Comparison of ENCODE assay signal across 9 mouse cellular contexts in genomic region chr14:21992321-21992885, GRCm38 (mm10). TPM values are rescaled to one million over a fixed set of nuclear protein-coding genes. Genes with fewer than 3 reads are reported as not detected.
A peak's percentile ranks its signal among the peaks of the same experiment; 100 is the strongest.
DNase-seq lines count a peak whose midpoint lies in the region; ATAC-seq and TF ChIP-seq lines count a peak whose summit lies in the region.
"Had no signal": no experiment of that assay in that cellular context is flagged by ENCODE, and none has a peak within 500 bp of the region (broad histone marks: within the 10 kb centered on the region; RNA-seq: fewer than 3 reads in every experiment).

No protein-coding gene starts in this region.

- no peaks in the 10 kb centered on the region for H3K9me3 ChIP-seq in hindbrain, postnatal 0 days (ENCODE audit: low read length)
- no peaks in the 10 kb centered on the region for H3K9me3 ChIP-seq in limb, embryonic 14.5 days (ENCODE audit: control insufficient read depth, low read length)

- H3K4me1 ChIP-seq in hindbrain, postnatal 0 days (ENCODE audit: insufficient read depth, low read length), result 0 out of 2 replicates have a peak, but pooled peaks cover 7% of the 10 kb centered on the region
- peaks cover 26% of the 10 kb centered on the region; the same call in 1 of the 2 replicates for H3K4me1 ChIP-seq in limb, embryonic 14.5 days (ENCODE audit: control insufficient read depth, insufficient read depth, low read length)

- ATAC-seq in hindbrain, postnatal 0 days, result no peak
- ATAC-seq in limb, embryonic 14.5 days (ENCODE audit: low FRiP score, low read depth), result no peak
- ATAC-seq in CD4-positive, CD25-positive, alpha-beta regulatory T cell, adult 4 months, result no peak
- no peak for ATAC-seq in activated CD4-positive, CD25-positive, alpha-beta regulatory T cell, adult 4 months

- H3K4me3 ChIP-seq in hindbrain, postnatal 0 days (ENCODE audit: low read length), result no peak overlapping the region
- 0 out of 2 replicates have a peak overlapping the region, but pooled peaks have one; percentile 91 for H3K4me3 ChIP-seq in limb, embryonic 14.5 days (replicated peaks; ENCODE audit: low read length)

- H3K9ac ChIP-seq in hindbrain, postnatal 0 days (replicated peaks; ENCODE audit: low read length), result no peak overlapping the region
- H3K9ac ChIP-seq in limb, embryonic 14.5 days (ENCODE audit: low read depth, low read length, severe bottlenecking), result 0 out of 2 replicates have a peak overlapping the region, but pooled peaks have one; percentile 3

- WGBS in hindbrain, postnatal 0 days, result 69% methylated on average over 4 of the region's 4 CpGs
- 63% methylated on average over 4 of the region's 4 CpGs for WGBS in limb, embryonic 14.5 days

- H3K27ac ChIP-seq in hindbrain, postnatal 0 days, result no peak overlapping the region
- H3K27ac ChIP-seq in limb, embryonic 14.5 days (replicated peaks; ENCODE audit: low read depth, low read length), result no peak overlapping the region

- peak overlapping the region; percentile 84; the same call in 1 of the 2 replicates for H3K4me2 ChIP-seq in hindbrain, postnatal 0 days (ENCODE audit: low read depth, low read length)
- H3K4me2 ChIP-seq in limb, embryonic 14.5 days (replicated peaks; ENCODE audit: low read depth, low read length, severe bottlenecking), result peak overlapping the region; percentile 27; the same call in 1 of the 2 replicates

- TF ChIP-seq CTCF in hindbrain, postnatal 0 days (IDR thresholded peaks at IDR 0.05; ENCODE audit: low read depth), result no peak

- peak; percentile 10 for DNase-seq in 3134 (ENCODE audit: extremely low read depth, insufficient read length, low spot score)
- peak; percentile 35 for DNase-seq in embryo, embryonic 11 days
- DNase-seq in hindbrain, postnatal 0 days (ENCODE audit: low spot score), result no peak
- no peak for DNase-seq in limb, embryonic 14.5 days (ENCODE audit: low spot score)
- no peak for DNase-seq in T-cell, adult 2 months (ENCODE audit: low spot score)
- DNase-seq in spleen, postnatal 4 days (ENCODE audit: low spot score in 2 of 2), result no peak
- DNase-seq: lung, postnatal 10 days had no signal

- H3K36me3 ChIP-seq in hindbrain, postnatal 0 days (ENCODE audit: insufficient read depth, low read length), result no peaks in the 10 kb centered on the region
- no peaks in the 10 kb centered on the region for H3K36me3 ChIP-seq in limb, embryonic 14.5 days (ENCODE audit: control insufficient read depth, insufficient read depth, low read length)

- H3K27me3 ChIP-seq in hindbrain, postnatal 0 days (ENCODE audit: insufficient read depth, low read length), result peaks cover 39% of the 10 kb centered on the region
- H3K27me3 ChIP-seq in limb, embryonic 14.5 days (ENCODE audit: control insufficient read depth, insufficient read depth, low read length), result peaks cover 31% of the 10 kb centered on the region; the same call in 1 of the 2 replicates

- no peak for TF ChIP-seq POLR2A in limb, embryonic 14.5 days (IDR thresholded peaks at IDR 0.05; ENCODE audit: borderline replicate concordance, extremely low read depth, insufficient read depth, insufficient read length)

RNA-seq across cellular contexts. Expression of gene Zfp503, which starts 3.0 kb away (rescaled TPM):
- total RNA-seq in hindbrain, postnatal 0 days (2014; rRNA removed), result 25.5 and 25.6 TPM in 2 replicates
- 8.4 and 10.4 TPM in 2 replicates for polyA plus RNA-seq in hindbrain, postnatal 0 days (2015; fragmentation: Nextera tagmentation; extraction: Ambion mirVana)
- polyA plus RNA-seq in limb, embryonic 14.5 days (2012; rRNA removed), result 45.1 and 73.1 TPM in 2 replicates
- polyA plus RNA-seq in limb, embryonic 14.5 days (2014; fragmentation: Nextera tagmentation; extraction: Ambion mirVana), result 15.3 and 17.6 TPM in 2 replicates
- polyA plus RNA-seq in CD4-positive, CD25-positive, alpha-beta regulatory T cell, adult 4 months (2017; shearing (Covaris generic)), result not detected
- polyA plus RNA-seq in activated CD4-positive, CD25-positive, alpha-beta regulatory T cell, adult 4 months (2017; shearing (Covaris generic)), result not detected

RNA-seq across cellular contexts. Expression of gene Lrmda, which starts 27.1 kb away (rescaled TPM):
- total RNA-seq in hindbrain, postnatal 0 days (2014; rRNA removed), result 0.21 TPM in 1 of 2 replicates, not detected in the other
- polyA plus RNA-seq in hindbrain, postnatal 0 days (2015; fragmentation: Nextera tagmentation; extraction: Ambion mirVana), result 0.52 and 0.53 TPM in 2 replicates
- polyA plus RNA-seq in limb, embryonic 14.5 days (2012; rRNA removed), result 0.08 and 0.13 TPM in 2 replicates
- polyA plus RNA-seq in limb, embryonic 14.5 days (2014; fragmentation: Nextera tagmentation; extraction: Ambion mirVana), result 0.35 and 0.72 TPM in 2 replicates
- polyA plus RNA-seq in CD4-positive, CD25-positive, alpha-beta regulatory T cell, adult 4 months (2017; shearing (Covaris generic)), result not detected
- polyA plus RNA-seq in activated CD4-positive, CD25-positive, alpha-beta regulatory T cell, adult 4 months (2017; shearing (Covaris generic)), result not detected

Comparison
In these comparisons a context has a peak if more than half of its experiments do, and no peak if none do; other contexts are left out.
1. DNase-seq: peak in 3134 (single experiment) and embryo, embryonic 11 days (single experiment); none in hindbrain, postnatal 0 days (single experiment), limb, embryonic 14.5 days (single experiment), T-cell, adult 2 months (single experiment) and spleen, postnatal 4 days (0 of 2).